Mouse (Mus musculus) spleen, postnatal 14 days (tissue): ENCODE data around the gene Olfr117.
"Not testable (repeated sequence)": the region's sequence is repeated elsewhere in the genome, so short reads cannot be mapped to it uniquely, and the experiment has no call there.

Experiments used
- DNase-seq, 2 experiments: peaks; one replicate each; pipeline ENCODE4 v3.0.0; 2021 to 2022; ENCODE audit warnings: low spot score in 2 of 2

Olfr117 gene

DNA sequence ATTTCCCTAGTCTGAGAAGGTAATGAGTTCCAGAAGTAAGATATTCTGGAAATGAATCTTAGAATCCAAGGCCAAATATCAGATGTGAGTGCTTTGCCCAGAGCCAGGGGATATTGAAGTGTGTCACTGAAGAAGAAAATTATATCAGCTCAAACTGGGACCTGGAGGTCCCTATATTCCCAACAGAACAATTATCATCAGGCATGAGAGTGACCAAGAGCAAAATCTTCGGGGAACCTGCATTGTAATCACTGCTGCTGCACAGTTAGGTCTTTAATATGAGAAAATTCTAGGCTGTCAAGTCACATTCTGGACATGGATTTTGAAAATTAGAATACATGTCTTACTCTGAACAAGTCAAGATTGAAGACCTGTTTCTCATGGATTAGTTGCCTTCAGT, at the start of gene Olfr117:
TSS of gene Olfr117 (minus strand) at position 101 of the 400 bp plus-strand sequence.
- DNase-seq, result no peak

DNA sequence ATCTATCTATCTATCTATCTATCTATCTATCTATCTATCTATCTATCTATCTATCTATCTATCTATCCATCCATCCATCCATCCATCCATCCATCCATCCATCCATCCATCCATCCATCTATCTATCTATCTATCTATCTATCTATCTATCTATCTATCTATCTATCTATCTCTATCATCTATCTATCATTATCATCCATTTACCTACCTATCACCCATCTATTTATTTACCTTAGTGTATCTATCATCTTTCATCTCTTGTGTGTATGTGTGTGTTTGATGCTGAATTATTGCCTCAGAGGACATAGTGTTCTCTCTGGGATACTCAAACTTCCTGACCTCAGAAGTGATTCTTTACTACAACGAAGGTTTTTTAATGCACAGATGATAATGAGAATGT, 32.7 kb upstream of the Olfr117 start, which contains the start of gene Olfr119:
TSS of gene Olfr119 (plus strand) at position 301 of the 400 bp plus-strand sequence.
- not testable (repeated sequence) for DNase-seq

DNA sequence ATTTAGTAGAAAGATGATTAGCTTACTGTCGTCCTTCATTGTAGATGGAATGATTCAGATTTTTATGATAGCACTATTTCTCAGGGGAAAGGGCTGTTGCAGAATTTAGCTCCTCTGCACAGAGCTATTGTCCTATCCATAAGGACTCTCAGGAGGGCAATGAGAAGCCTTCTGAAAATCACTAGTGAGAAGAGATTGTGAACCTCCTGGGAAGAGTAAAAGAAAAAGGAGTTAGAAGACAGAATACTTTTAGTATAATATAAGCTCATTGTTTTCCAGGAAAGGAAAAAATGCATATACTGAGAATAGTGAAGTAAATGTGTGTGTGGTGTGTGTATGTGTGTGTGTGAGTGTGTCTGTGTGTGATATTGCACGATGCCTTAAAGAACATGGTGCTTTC, 3.1 kb upstream of the Olfr117 start, which contains the start of gene Olfr118:
TSS of gene Olfr118 (plus strand) at position 301 of the 400 bp plus-strand sequence.
- DNase-seq, result no peak

DNA sequence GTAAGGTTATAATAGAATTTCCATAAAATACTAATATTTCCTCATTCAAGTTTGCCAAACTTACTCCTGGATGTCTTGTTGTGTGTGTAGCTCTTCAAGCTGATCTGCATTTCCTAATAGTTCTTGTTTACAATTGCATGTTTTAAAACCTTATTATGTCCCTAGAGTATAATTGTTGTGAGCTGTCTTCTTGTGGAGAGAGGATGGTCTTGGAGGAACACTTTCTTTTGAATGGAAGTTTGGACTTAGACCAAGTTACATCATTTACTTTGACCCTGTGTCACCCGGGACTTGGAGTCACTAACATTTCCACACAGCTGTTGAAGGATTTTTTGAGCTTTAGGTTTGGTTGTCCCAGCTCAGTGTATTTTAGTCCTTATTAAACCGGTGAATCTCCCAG, 36.6 kb downstream of the Olfr117 start, which contains the start of the genes Olfr115 and Olfr116:
TSS of gene Olfr115 (minus strand) at position 101 of the 400 bp plus-strand sequence.
TSS of gene Olfr116 (minus strand) at position 191 of the 400 bp plus-strand sequence.
- no peak for DNase-seq
